Mouse (Mus musculus): ENCODE data around the gene Rpl41. TPM values are rescaled to one million over a fixed set of nuclear protein-coding genes. Genes with fewer than 3 reads are reported as not detected.

The Rpl41 gene
- polyA plus RNA-seq, 1 experiment from 2014 or later: 2,058 TPM

- H3K36me3 ChIP-seq (replicated peaks; ENCODE audit: insufficient read depth, low read length): peaks cover 24% of the 10 kb centered on the region
These were observed 1.6 kb downstream of the Rpl41 start, which contains the start of gene Zc3h10 for GRCm38 (mm10) chr10:128547361-128548032. Gene Zc3h10 (minus strand): TSS chr10:128547774.

DNA sequence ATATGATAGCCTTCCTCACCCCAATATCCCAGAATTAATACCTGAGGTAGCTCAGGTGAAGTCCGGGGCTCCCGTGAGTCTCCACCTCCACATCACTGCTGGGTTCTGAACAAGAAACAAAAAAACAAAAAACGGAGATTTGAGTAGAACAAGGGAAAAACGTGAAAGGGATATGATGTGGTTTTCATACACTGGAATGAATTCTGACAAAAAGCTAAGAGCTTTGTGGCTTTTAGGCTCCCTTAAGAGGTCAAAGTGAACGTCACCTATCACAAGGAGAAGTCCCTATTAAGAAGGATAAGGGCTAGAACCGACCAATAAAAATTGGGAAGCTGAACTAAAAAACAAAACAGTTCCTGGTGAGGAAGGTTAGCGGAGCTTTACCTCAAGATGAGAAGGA lies 2.3 kb downstream of the Rpl41 start:
- peak overlapping the region; percentile 83 for H3K9ac ChIP-seq (replicated peaks)
- DNase-seq (no peak), ATAC-seq (no peak)
- no peaks in the 10 kb centered on the region for H3K27me3 ChIP-seq (ENCODE audit: insufficient read depth, low read length)
- peak overlapping the region; percentile 90 for H3K4me3 ChIP-seq (ENCODE audit: low read depth, low read length)
- H3K9me3 ChIP-seq (ENCODE audit: low read length): no peaks in the 10 kb centered on the region
- H3K4me1 ChIP-seq (ENCODE audit: insufficient read depth): peaks cover 9% of the 10 kb centered on the region
- TF ChIP-seq CTCF (IDR thresholded peaks at IDR 0.05; ENCODE audit: low read depth) (no peak), EP300 (IDR thresholded peaks at IDR 0.05; ENCODE audit: low read depth) (no peak)
- WGBS (ENCODE audit: insufficient replicate concordance): 9% methylated on average over 7 of the region's 7 CpGs
- H3K27ac ChIP-seq (ENCODE audit: low read depth): peak overlapping the region; percentile 92
- peaks cover 24% of the 10 kb centered on the region for H3K36me3 ChIP-seq (replicated peaks; ENCODE audit: insufficient read depth, low read length)
- H3K4me2 ChIP-seq (ENCODE audit: low read depth, low read length): peak overlapping the region; percentile 91

More at GRCm38 (mm10) chr10:128547361-128548032, 1.6 kb downstream of the Rpl41 start, which contains the start of gene Zc3h10:
- Histone ChIP-seq H3K9me3 (ENCODE audit: low read length) (no peaks in the 10 kb centered on the region), H3K4me2 (ENCODE audit: low read depth, low read length) (peak within 1 kb of the TSS; percentile 91), H3K27ac (ENCODE audit: low read depth) (peak within 1 kb of the TSS; percentile 92), H3K4me3 (ENCODE audit: low read depth, low read length) (peak within 1 kb of the TSS; percentile 90), H3K4me1 (ENCODE audit: insufficient read depth) (peaks cover 9% of the 10 kb centered on the region), H3K9ac (replicated peaks) (peak within 1 kb of the TSS; percentile 84), H3K27me3 (ENCODE audit: insufficient read depth, low read length) (no peaks in the 10 kb centered on the region)
- TF ChIP-seq EP300 (IDR thresholded peaks at IDR 0.05; ENCODE audit: low read depth): peak; percentile 79
- peak; percentile 83 for TF ChIP-seq CTCF (IDR thresholded peaks at IDR 0.05; ENCODE audit: low read depth)
- whole genome bisulfite sequencing (ENCODE audit: insufficient replicate concordance): under 1% methylated on average over 48 of the region's 50 CpGs
- ATAC-seq: peak; percentile 86
- DNase-seq: peak; percentile 93

DNA sequence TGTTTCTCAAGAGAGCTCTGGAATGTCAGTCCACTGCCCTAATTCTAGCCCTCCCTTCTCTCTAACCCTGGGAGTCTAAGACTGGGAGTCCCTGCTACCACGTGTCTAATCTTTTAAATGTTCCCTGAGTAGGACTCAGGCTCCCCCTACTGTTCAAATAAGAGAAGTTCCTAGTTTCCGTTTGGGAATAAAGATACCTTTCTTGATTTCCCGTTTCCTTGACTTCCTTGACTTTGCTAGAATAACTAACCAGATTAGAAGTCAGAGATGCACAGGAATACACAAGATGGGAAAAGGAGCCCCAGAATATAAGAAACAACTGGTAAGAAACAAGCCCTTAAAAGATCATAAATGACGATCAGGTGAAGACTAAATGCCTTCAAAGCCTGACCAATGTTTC lies 2.7 kb downstream of the Rpl41 start:
- Histone ChIP-seq H3K4me3 (ENCODE audit: low read depth, low read length) (peak overlapping the region; percentile 90), H3K4me1 (ENCODE audit: insufficient read depth) (peaks cover 9% of the 10 kb centered on the region), H3K27ac (ENCODE audit: low read depth) (peak overlapping the region; percentile 92), H3K27me3 (ENCODE audit: insufficient read depth, low read length) (no peaks in the 10 kb centered on the region), H3K9me3 (ENCODE audit: low read length) (no peaks in the 10 kb centered on the region), H3K9ac (replicated peaks) (peak overlapping the region; percentile 83), H3K4me2 (ENCODE audit: low read depth, low read length) (peak overlapping the region; percentile 91), H3K36me3 (replicated peaks; ENCODE audit: insufficient read depth, low read length) (peaks cover 24% of the 10 kb centered on the region)
- whole genome bisulfite sequencing (ENCODE audit: insufficient replicate concordance): 5% methylated on average over 4 of the region's 4 CpGs
- DNase-seq (no peak), ATAC-seq (no peak)
- TF ChIP-seq EP300 (IDR thresholded peaks at IDR 0.05; ENCODE audit: low read depth) (peak; percentile 17; the same call in 1 of the 2 replicates), CTCF (IDR thresholded peaks at IDR 0.05; ENCODE audit: low read depth) (peak; percentile 88)

GRCm38 (mm10) chr10:128545570-128545898 lies 3.6 kb downstream of the Rpl41 start:
- Histone ChIP-seq H3K27ac (ENCODE audit: low read depth) (no peak overlapping the region), H3K4me2 (ENCODE audit: low read depth, low read length) (no peak overlapping the region), H3K4me1 (ENCODE audit: insufficient read depth) (peaks cover 9% of the 10 kb centered on the region), H3K36me3 (replicated peaks; ENCODE audit: insufficient read depth, low read length) (peaks cover 24% of the 10 kb centered on the region), H3K4me3 (ENCODE audit: low read depth, low read length) (no peak overlapping the region), H3K9me3 (ENCODE audit: low read length) (no peaks in the 10 kb centered on the region), H3K27me3 (ENCODE audit: insufficient read depth, low read length) (no peaks in the 10 kb centered on the region), H3K9ac (replicated peaks) (no peak overlapping the region; the same call in 1 of the 2 replicates)
- WGBS (ENCODE audit: insufficient replicate concordance): 90% methylated on average over 3 of the region's 3 CpGs
- ATAC-seq (no peak), DNase-seq (no peak)
- TF ChIP-seq CTCF (IDR thresholded peaks at IDR 0.05; ENCODE audit: low read depth) (no peak), EP300 (IDR thresholded peaks at IDR 0.05; ENCODE audit: low read depth) (no peak)

DNA sequence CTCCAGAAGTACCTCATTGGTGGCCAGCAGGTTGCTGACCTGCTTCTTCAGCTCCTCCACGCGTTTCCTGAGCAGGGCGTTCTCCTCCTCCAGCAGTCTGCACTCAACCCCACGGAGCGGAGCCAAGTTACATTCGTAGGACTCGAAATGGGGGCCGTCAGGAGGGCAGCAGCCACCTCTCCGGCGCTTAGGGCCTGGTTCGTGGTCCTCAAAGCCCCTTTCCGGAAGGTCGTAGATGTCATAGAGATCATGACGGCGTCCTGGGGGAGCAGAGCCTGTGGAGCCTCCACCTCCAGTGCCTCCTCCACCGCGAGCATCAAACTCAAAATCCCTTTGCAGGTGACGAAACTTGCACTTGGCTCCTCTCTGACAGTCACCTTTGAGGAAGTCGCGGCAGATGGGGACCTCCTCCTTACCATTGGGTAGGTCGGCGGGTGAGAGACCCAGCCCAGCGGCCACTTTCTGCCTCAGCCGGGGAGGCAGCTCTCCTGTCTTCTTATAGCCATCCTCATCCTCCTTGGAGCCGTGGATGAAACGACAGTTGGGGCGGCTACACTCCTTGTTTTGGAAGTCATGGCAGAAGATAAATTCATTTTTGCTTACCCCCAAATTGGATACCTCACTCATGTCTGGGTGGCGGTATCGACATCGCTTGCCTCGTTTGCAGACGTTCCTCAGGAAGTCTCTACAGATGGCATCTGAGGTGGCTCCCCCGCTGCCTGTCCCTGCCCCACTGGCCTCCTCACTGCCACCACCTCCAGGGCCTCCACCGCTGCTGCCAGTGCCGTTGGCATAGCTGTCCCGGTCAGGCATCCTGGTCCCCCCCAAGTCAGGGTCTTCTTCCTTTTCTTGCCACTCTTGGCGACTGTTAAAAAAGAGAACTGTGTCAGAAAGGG lies 4.2 kb downstream of the Rpl41 start:
- ATAC-seq: no peak
- TF ChIP-seq CTCF (IDR thresholded peaks at IDR 0.05; ENCODE audit: low read depth): no peak
- TF ChIP-seq EP300 (IDR thresholded peaks at IDR 0.05; ENCODE audit: low read depth): no peak
- Histone ChIP-seq H3K4me3 (ENCODE audit: low read depth, low read length) (no peak overlapping the region), H3K27me3 (ENCODE audit: insufficient read depth, low read length) (no peaks in the 10 kb centered on the region), H3K9ac (replicated peaks) (no peak overlapping the region; the same call in 1 of the 2 replicates), H3K9me3 (ENCODE audit: low read length) (no peaks in the 10 kb centered on the region), H3K27ac (ENCODE audit: low read depth) (no peak overlapping the region), H3K4me1 (ENCODE audit: insufficient read depth) (peaks cover 9% of the 10 kb centered on the region), H3K36me3 (replicated peaks; ENCODE audit: insufficient read depth, low read length) (peaks cover 24% of the 10 kb centered on the region), H3K4me2 (ENCODE audit: low read depth, low read length) (no peak overlapping the region)
- DNase-seq: no peak
- WGBS (ENCODE audit: insufficient replicate concordance): 93% methylated on average over 37 of the region's 37 CpGs

DNA sequence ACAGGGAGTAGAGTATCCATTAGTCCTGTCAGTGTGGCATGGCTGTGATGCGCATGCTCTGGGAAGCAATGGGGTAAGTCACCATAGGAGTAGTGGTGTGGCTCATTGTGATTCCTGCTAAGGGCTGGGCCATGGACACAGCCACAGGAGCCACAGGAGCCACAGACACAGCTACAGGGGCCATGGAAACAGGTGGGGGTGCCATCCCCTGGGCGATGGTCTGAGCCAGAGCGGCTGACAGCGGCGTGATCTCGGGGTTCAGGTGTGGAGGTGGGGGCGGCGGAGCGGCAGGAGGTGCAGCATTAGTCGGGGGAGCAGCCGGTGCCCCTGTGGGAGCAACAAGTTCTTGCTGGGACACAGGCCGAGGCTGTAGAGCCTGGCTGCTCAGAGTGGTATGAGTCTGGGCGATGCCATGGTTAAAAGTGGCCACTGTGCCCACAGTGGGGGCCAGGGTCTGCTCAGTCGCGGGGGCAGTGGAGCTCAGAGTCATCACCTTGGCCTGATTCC lies 4.9 kb downstream of the Rpl41 start:
- no peak overlapping the region for H3K4me3 ChIP-seq (ENCODE audit: low read depth, low read length)
- no peak for DNase-seq
- no peak for ATAC-seq

More for the DNA sequence above, 4.9 kb downstream of the Rpl41 start:
- 93% methylated on average over 15 of the region's 15 CpGs for WGBS (ENCODE audit: insufficient replicate concordance)
- no peak overlapping the region for H3K4me2 ChIP-seq (ENCODE audit: low read depth, low read length)
- H3K9ac ChIP-seq (replicated peaks): no peak overlapping the region
- H3K27me3 ChIP-seq (ENCODE audit: insufficient read depth, low read length): no peaks in the 10 kb centered on the region
- H3K9me3 ChIP-seq (ENCODE audit: low read length): no peaks in the 10 kb centered on the region
- peaks cover 5% of the 10 kb centered on the region; the same call in 1 of the 2 replicates for H3K4me1 ChIP-seq (ENCODE audit: insufficient read depth)
- peaks cover 24% of the 10 kb centered on the region for H3K36me3 ChIP-seq (replicated peaks; ENCODE audit: insufficient read depth, low read length)
- TF ChIP-seq EP300 (IDR thresholded peaks at IDR 0.05; ENCODE audit: low read depth) (no peak), CTCF (IDR thresholded peaks at IDR 0.05; ENCODE audit: low read depth) (no peak)
- H3K27ac ChIP-seq (ENCODE audit: low read depth): no peak overlapping the region

Data from liver, postnatal 0 days (tissue).